Mouse (Mus musculus): ENCODE measurements around the gene Lrrc3c. TPM values are rescaled to one million over a fixed set of nuclear protein-coding genes. Genes with fewer than 3 reads are reported as not detected.

The Lrrc3c gene
- not detected in 2 replicates for polyA plus RNA-seq (2015; fragmentation: Nextera tagmentation; extraction: Ambion mirVana)

DNA sequence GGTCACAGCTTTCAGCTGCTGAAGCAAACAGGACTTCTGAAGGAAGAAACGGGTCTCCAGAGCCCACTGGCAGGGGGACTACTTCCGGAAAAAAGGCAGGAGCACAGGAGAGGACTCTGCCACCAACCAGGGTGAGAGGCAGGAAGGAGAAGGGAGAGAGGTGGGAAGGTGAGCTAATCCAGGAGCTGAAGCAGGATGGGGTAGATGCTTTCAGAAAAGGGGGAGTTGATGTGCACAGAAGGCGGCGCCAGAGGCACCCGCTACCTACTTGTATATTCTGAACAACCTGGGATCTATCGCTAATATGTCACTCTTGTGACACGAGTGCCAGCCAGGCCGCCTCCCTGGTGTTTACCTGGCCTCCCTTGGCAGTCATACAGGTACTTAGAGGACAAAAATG is at the start of gene Lrrc3c:
Gene Lrrc3c (plus strand): TSS at position 301 of the 400 bp plus-strand sequence.
- H3K4me3 ChIP-seq (replicated peaks), result no peak within 1 kb of the TSS
- H3K9ac ChIP-seq, result no peak within 1 kb of the TSS
- peaks cover 12% of the 10 kb centered on the region for H3K27me3 ChIP-seq (replicated peaks)
- H3K27ac ChIP-seq, result no peak within 1 kb of the TSS
- no peaks in the 10 kb centered on the region for H3K9me3 ChIP-seq
- 72% methylated on average over 8 of the region's 8 CpGs for WGBS
- no peaks in the 10 kb centered on the region for H3K36me3 ChIP-seq
- H3K4me2 ChIP-seq (replicated peaks), result no peak within 1 kb of the TSS
- no peak for ATAC-seq
- H3K4me1 ChIP-seq (replicated peaks), result peaks cover 11% of the 10 kb centered on the region; the same call in 1 of the 2 replicates

- Histone ChIP-seq H3K4me1 (replicated peaks) (peaks cover 15% of the 10 kb centered on the region), H3K27ac (no peak overlapping the region), H3K36me3 (no peaks in the 10 kb centered on the region), H3K9me3 (no peaks in the 10 kb centered on the region), H3K4me3 (replicated peaks) (no peak overlapping the region), H3K27me3 (replicated peaks) (peaks cover 34% of the 10 kb centered on the region), H3K4me2 (replicated peaks) (no peak overlapping the region), H3K9ac (no peak overlapping the region)
- 72% methylated on average over 4 of the region's 4 CpGs for WGBS
- ATAC-seq, result no peak
These were observed 48.7 kb upstream of the Lrrc3c start for GRCm38 (mm10) chr11:98549363-98549762.

GRCm38 (mm10) chr11:98550311-98550974 is 47.6 kb upstream of the Lrrc3c start:
- WGBS, result 18% methylated on average over 20 of the region's 20 CpGs
- Histone ChIP-seq H3K27me3 (replicated peaks) (peaks cover 31% of the 10 kb centered on the region), H3K4me1 (replicated peaks) (peaks cover 12% of the 10 kb centered on the region), H3K36me3 (no peaks in the 10 kb centered on the region), H3K9ac (peak overlapping the region; percentile 66), H3K4me3 (replicated peaks) (peak overlapping the region; percentile 87), H3K4me2 (replicated peaks) (peak overlapping the region; percentile 87), H3K9me3 (no peaks in the 10 kb centered on the region), H3K27ac (0 out of 2 replicates have a peak overlapping the region, but pooled peaks have one; percentile 70)
- ATAC-seq, result no peak

DNA sequence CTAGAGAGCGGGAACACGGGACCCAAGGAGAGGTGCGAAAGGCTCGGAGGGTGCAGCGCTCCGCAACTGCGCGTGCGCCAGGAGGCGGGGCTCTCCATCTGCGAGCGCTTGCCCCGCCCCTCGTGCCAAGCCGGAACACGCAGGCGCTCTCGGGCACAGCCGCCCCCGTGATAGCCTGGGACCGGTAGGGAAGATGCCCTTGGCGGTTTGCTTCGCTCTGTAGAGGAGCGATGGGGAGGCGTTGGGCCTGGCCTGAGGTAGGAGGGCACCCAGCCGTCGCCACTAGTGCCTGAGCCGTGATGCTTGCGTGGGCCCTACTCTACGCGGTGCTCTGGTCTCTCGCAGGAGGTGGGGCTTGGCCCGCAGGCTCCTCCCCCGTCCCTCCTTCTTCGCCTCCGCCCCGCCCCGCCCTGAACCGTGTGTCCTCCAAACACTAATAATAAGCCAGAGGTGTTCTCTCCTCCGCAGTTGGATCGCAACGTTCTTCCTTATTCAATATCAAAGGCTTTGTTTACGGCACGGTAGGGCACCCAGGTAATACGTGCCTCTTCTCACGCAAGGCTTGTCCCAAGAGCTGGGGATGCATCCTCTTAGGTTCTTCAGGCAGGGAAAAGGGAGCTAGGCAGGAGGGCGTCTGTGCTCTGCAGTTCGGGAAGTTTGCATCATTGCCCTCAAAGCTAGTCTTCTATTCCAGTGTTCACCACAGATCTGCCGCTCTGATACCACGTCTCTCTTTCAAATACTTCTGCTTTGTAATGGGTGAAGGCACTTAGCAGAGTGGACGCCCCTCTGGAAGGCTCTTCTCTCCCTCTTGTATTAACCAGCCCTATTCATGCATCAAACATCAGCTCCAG is 46.9 kb upstream of the Lrrc3c start, which contains the start of gene Zpbp2:
Gene Zpbp2 (plus strand): TSS at position 123 of the 854 bp plus-strand sequence.
- H3K9me3 ChIP-seq, result no peaks in the 10 kb centered on the region

GRCm38 (mm10) chr11:98553966-98554365 is 44.1 kb upstream of the Lrrc3c start:
- 89% methylated on average over 4 of the region's 4 CpGs for whole genome bisulfite sequencing
- H3K4me1 ChIP-seq (replicated peaks), result peaks cover 5% of the 10 kb centered on the region
- H3K4me3 ChIP-seq (replicated peaks), result no peak overlapping the region
- H3K9me3 ChIP-seq, result no peaks in the 10 kb centered on the region
- H3K36me3 ChIP-seq, result no peaks in the 10 kb centered on the region
- no peak overlapping the region for H3K4me2 ChIP-seq (replicated peaks)
- no peak overlapping the region for H3K9ac ChIP-seq
- peaks cover 5% of the 10 kb centered on the region; the same call in 1 of the 2 replicates for H3K27me3 ChIP-seq (replicated peaks)
- no peak for ATAC-seq
- H3K27ac ChIP-seq, result no peak overlapping the region

More for the DNA sequence above, 46.9 kb upstream of the Lrrc3c start, which contains the start of gene Zpbp2:
- WGBS, result under 1% methylated on average over 51 of the region's 51 CpGs
- Histone ChIP-seq H3K36me3 (no peaks in the 10 kb centered on the region), H3K27ac (peak within 1 kb of the TSS; percentile 70), H3K4me1 (replicated peaks) (peaks cover 5% of the 10 kb centered on the region), H3K27me3 (replicated peaks) (peaks cover 24% of the 10 kb centered on the region), H3K4me3 (replicated peaks) (peak within 1 kb of the TSS; percentile 87), H3K9ac (peak within 1 kb of the TSS; percentile 66), H3K4me2 (replicated peaks) (peak within 1 kb of the TSS; percentile 87)
- peak; percentile 99 for ATAC-seq

DNA sequence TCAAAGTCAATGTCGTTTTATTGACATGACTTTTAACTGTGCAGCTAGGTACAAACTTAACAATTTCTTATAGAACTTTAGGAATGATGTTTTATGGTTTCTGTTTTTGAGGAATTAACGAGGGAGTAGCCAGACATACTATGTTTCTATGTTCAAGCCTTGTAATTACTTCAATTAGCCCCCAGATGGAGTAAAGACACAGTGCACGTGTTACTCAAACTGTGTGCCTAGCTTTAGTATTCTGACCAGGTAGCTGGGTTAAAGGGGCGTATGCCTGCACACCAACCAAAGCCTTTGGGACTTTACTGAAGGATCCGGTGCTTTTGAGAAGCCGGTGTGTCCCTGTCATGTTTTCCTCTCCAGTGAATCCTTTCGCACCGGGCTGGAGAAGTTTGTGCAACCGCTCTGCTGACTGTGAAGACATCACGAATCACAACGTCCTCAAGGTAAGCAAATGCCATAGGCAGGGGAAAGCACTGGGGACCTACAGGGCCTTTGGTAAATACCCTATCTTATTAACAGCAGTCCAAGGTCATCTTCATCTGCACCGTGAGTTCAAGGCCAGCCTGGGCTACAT is 42.9 kb upstream of the Lrrc3c start:
- H3K27me3 ChIP-seq (replicated peaks), result no peaks in the 10 kb centered on the region; the same call in 1 of the 2 replicates
- no peaks in the 10 kb centered on the region for H3K36me3 ChIP-seq
- H3K4me2 ChIP-seq (replicated peaks), result no peak overlapping the region
- no peaks in the 10 kb centered on the region for H3K9me3 ChIP-seq
- H3K4me1 ChIP-seq (replicated peaks), result peaks cover 5% of the 10 kb centered on the region
- no peak overlapping the region for H3K9ac ChIP-seq
- H3K27ac ChIP-seq, result no peak overlapping the region
- 59% methylated on average over 12 of the region's 12 CpGs for WGBS
- H3K4me3 ChIP-seq (replicated peaks), result no peak overlapping the region
- ATAC-seq, result no peak

DNA sequence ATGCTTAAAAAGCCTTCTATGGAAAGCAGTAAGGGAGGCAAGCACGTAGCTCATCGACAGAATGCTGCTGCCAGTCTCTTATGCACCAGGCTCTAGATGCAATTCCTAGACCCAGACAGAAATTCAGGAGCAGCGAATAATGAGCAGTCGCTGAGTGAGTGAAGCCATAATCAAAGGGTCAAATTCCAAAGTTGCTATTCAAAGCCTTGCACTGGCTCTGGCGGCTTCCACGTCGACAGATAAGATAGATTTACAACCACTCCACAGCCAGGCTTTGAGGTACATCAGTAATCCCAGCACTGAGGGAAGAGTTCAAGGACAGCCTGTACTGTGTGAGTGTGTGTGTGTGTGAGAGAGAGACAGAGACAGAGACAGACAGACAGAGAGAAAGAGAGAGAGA is 37.1 kb upstream of the Lrrc3c start:
- Histone ChIP-seq H3K27me3 (replicated peaks) (no peaks in the 10 kb centered on the region), H3K36me3 (no peaks in the 10 kb centered on the region), H3K4me3 (replicated peaks) (no peak overlapping the region), H3K4me1 (replicated peaks) (peaks cover 3% of the 10 kb centered on the region), H3K27ac (peak overlapping the region; percentile 32; the same call in 1 of the 2 replicates), H3K9me3 (no peaks in the 10 kb centered on the region), H3K4me2 (replicated peaks) (no peak overlapping the region), H3K9ac (no peak overlapping the region)
- peak; percentile 82 for ATAC-seq
- WGBS, result 20% methylated on average over 7 of the region's 7 CpGs

- Histone ChIP-seq H3K9me3 (no peaks in the 10 kb centered on the region), H3K27ac (no peak overlapping the region), H3K9ac (no peak overlapping the region), H3K27me3 (replicated peaks) (no peaks in the 10 kb centered on the region), H3K4me1 (replicated peaks) (peaks cover 3% of the 10 kb centered on the region), H3K36me3 (no peaks in the 10 kb centered on the region), H3K4me3 (replicated peaks) (no peak overlapping the region), H3K4me2 (replicated peaks) (no peak overlapping the region)
- 76% methylated on average over 3 of the region's 3 CpGs for WGBS
- ATAC-seq, result no peak
These were observed 35.1 kb upstream of the Lrrc3c start for GRCm38 (mm10) chr11:98563025-98563424.

DNA sequence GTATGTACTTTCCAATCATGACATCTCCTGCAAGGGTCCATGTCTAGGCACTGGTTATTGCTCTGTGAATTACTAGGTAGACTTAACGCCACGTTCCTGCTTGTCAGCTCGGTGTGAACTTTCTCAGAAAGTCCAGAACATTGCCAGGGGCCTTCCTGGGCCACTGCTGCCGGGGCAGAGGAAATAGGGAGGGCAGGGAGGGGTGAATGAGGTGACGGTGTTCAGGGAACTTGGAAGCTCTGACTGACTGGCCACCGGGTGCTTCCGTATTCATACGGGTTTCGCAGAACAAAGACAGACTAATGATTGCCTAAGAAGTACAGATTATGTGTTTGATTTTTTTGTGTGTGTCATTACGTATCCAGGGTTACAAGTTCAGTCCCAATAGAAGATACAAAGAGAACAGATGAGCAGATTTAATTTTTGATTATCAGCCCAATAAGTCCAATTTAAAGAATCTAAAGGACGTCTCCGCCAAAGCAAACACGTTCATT is 34.1 kb upstream of the Lrrc3c start:
- Histone ChIP-seq H3K27ac (peak overlapping the region; percentile 58), H3K27me3 (replicated peaks) (no peaks in the 10 kb centered on the region), H3K9ac (no peak overlapping the region), H3K4me3 (replicated peaks) (no peak overlapping the region), H3K4me2 (replicated peaks) (no peak overlapping the region), H3K36me3 (no peaks in the 10 kb centered on the region), H3K9me3 (no peaks in the 10 kb centered on the region), H3K4me1 (replicated peaks) (peaks cover 3% of the 10 kb centered on the region)
- peak; percentile 42; the same call in 1 of the 2 replicates for ATAC-seq
- 42% methylated on average over 13 of the region's 13 CpGs for WGBS

- 83% methylated on average over 8 of the region's 8 CpGs for WGBS
- H3K4me2 ChIP-seq (replicated peaks), result no peak overlapping the region
- H3K9me3 ChIP-seq, result no peaks in the 10 kb centered on the region
- no peak overlapping the region for H3K27ac ChIP-seq
- no peak overlapping the region for H3K9ac ChIP-seq
- no peak for ATAC-seq
- H3K36me3 ChIP-seq, result no peaks in the 10 kb centered on the region
- no peak overlapping the region for H3K4me3 ChIP-seq (replicated peaks)
- no peaks in the 10 kb centered on the region for H3K27me3 ChIP-seq (replicated peaks)
- H3K4me1 ChIP-seq (replicated peaks), result no peaks in the 10 kb centered on the region; the same call in none of the 2 replicates
These were observed 29.8 kb upstream of the Lrrc3c start for GRCm38 (mm10) chr11:98568326-98568725.

DNA sequence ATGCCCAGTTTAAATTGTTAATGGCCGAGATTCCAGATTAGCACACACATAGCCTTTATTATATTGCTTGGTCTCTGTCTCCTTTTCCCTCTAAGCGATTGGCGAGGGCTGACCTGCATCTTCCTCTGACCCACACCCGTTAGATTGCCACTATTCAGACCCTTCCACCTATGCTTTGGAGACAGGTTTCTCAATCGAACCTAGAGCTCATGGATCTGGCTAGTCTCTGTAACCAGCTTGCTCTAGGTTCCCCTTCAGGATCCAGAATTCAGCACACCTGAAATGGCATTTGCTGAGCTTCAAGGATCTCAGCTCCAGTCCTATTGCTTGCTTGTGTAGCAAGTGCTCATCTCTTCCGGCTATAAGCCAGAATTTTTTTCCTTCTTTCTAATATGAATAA is 28.6 kb upstream of the Lrrc3c start:
- Histone ChIP-seq H3K27me3 (replicated peaks) (no peaks in the 10 kb centered on the region), H3K9me3 (no peaks in the 10 kb centered on the region), H3K4me2 (replicated peaks) (no peak overlapping the region), H3K4me3 (replicated peaks) (no peak overlapping the region), H3K27ac (no peak overlapping the region), H3K9ac (no peak overlapping the region), H3K36me3 (no peaks in the 10 kb centered on the region), H3K4me1 (replicated peaks) (no peaks in the 10 kb centered on the region)
- 81% methylated on average over 6 of the region's 6 CpGs for WGBS
- ATAC-seq, result no peak

DNA sequence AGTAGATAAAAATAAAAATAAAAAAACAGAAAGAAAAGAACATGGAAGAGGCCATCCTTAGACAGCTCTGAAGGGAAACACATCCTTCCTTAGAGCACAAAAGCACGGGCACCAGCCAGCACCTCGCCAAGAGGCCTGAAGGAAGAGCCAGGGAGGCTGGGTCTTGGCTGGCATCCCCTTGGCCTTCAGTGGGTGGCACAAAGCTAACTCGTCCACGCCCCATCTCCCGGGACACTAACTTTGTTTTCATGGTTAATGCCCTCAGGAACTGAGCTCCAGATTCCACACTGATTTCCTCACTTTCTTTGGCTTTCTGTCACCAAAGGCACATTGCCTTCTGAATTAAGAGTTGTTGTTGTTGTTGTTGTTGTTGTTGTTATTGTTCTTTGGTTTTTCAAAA is 20.3 kb upstream of the Lrrc3c start:
- no peak overlapping the region for H3K9ac ChIP-seq
- ATAC-seq, result no peak
- peaks cover 11% of the 10 kb centered on the region; the same call in 1 of the 2 replicates for H3K36me3 ChIP-seq
- H3K4me2 ChIP-seq (replicated peaks), result no peak overlapping the region
- H3K4me3 ChIP-seq (replicated peaks), result no peak overlapping the region
- WGBS, result 91% methylated on average over 5 of the region's 5 CpGs
- no peaks in the 10 kb centered on the region for H3K27me3 ChIP-seq (replicated peaks)
- H3K27ac ChIP-seq, result no peak overlapping the region
- H3K9me3 ChIP-seq, result no peaks in the 10 kb centered on the region
- H3K4me1 ChIP-seq (replicated peaks), result peaks cover 15% of the 10 kb centered on the region
